Mouse (Mus musculus): Measurements from ENCODE around the gene Nsmce3. TPM values are rescaled to one million over a fixed set of nuclear protein-coding genes. Genes with fewer than 3 reads are reported as not detected.

The Nsmce3 gene
- polyA plus RNA-seq (2017; shearing (Covaris generic)): 2.0 TPM

GRCm38 (mm10) chr7:64872743-64873241 is at the start of gene Nsmce3:
TSS of gene Nsmce3 (minus strand) at chr7:64872997.

